In the genomic region with DNA sequence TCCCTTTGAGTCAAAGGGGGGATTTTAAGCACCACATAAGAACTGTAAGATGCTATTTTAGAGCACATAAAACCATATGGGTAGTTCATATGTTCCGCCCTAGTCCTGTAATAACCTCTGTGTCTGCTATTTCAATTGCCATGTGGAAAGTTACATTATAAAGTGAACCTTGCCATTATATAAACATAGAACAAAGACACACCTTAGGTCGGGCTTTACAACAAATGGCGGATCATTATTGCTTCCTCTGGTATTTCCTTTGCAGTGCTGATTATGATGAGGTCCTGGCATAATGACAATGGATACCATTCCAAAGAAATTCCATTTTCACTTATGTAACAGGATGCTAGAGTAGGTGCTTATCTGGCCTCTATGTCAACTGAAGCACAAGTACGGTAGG, we compare ENCODE assay signal across 14 mouse cellular contexts.
DNase-seq lines count a peak whose midpoint lies in the region; ATAC-seq and TF ChIP-seq lines count a peak whose summit lies in the region.
"Had no signal": no experiment of that assay in that cellular context is flagged by ENCODE, and none has a peak within 500 bp of the region (broad histone marks: within the 10 kb centered on the region; RNA-seq: fewer than 3 reads in every experiment).

No protein-coding gene starts in this region.

- no peak for TF ChIP-seq CTCF in lung, postnatal 0 days (IDR thresholded peaks at IDR 0.05)

- no peaks in the 10 kb centered on the region for H3K36me3 ChIP-seq in heart, embryonic 15.5 days
- no peaks in the 10 kb centered on the region for H3K36me3 ChIP-seq in lung, postnatal 0 days (ENCODE audit: insufficient read depth, low read length)
- no peaks in the 10 kb centered on the region for H3K36me3 ChIP-seq in embryonic facial prominence, embryonic 14.5 days (ENCODE audit: control insufficient read depth, insufficient read depth, low read length)
- H3K36me3 ChIP-seq: hindbrain, embryonic 10.5 days; stomach, embryonic 15.5 days had no signal

- H3K4me1 ChIP-seq in heart, embryonic 15.5 days (replicated peaks) = peaks cover 37% of the 10 kb centered on the region
- H3K4me1 ChIP-seq in lung, postnatal 0 days (ENCODE audit: insufficient read depth, low read depth, low read length) = no peaks in the 10 kb centered on the region
- H3K4me1 ChIP-seq in embryonic facial prominence, embryonic 14.5 days (ENCODE audit: control insufficient read depth, insufficient read depth, low read length) = peaks cover 29% of the 10 kb centered on the region
- H3K4me1 ChIP-seq: hindbrain, embryonic 10.5 days; stomach, embryonic 15.5 days had no signal

- H3K27ac ChIP-seq in heart, embryonic 15.5 days = 0 out of 2 replicates have a peak overlapping the region, but pooled peaks have one; percentile 16
- H3K27ac ChIP-seq in lung, postnatal 0 days (ENCODE audit: low read length) = no peak overlapping the region
- H3K27ac ChIP-seq in embryonic facial prominence, embryonic 14.5 days (replicated peaks; ENCODE audit: low read depth, low read length) = no peak overlapping the region
- H3K27ac ChIP-seq: hindbrain, embryonic 10.5 days; stomach, embryonic 15.5 days had no signal

- intact Hi-C loops in heart, postnatal 36 days (cut with DNase I) = loop anchor here (5.0 kb wide), 2 partner anchors 55 to 125 kb away; no protein-coding TSS in a partner anchor

- DNase-seq in heart, postnatal 36 days = no peak
- peak; percentile 48 for DNase-seq in lung, postnatal 0 days (ENCODE audit: low spot score)
- no peak for DNase-seq in lung, postnatal 14 days
- DNase-seq in embryonic facial prominence, embryonic 14.5 days (ENCODE audit: low spot score) = peak; percentile 28
- DNase-seq in layer of hippocampus, postnatal 14 days (ENCODE audit: low spot score in 2 of 2) = no peak
- DNase-seq in cerebellum, postnatal 10 days = no peak
- DNase-seq: cerebellum, postnatal 14 days; embryo, embryonic 11 days; right cerebral cortex, adult 18-20 months; thymus, adult 2 months had no signal

- 51% methylated on average over 4 of the region's 4 CpGs for WGBS in heart, embryonic 15.5 days
- WGBS in lung, postnatal 0 days = 43% methylated on average over 4 of the region's 4 CpGs
- 55% methylated on average over 4 of the region's 4 CpGs for WGBS in embryonic facial prominence, embryonic 14.5 days

- no peak overlapping the region for H3K4me3 ChIP-seq in heart, embryonic 15.5 days
- H3K4me3 ChIP-seq in lung, postnatal 0 days (ENCODE audit: low read depth, low read length) = no peak overlapping the region
- H3K4me3 ChIP-seq in embryonic facial prominence, embryonic 14.5 days (ENCODE audit: low read depth, low read length) = no peak overlapping the region
- H3K4me3 ChIP-seq: hindbrain, embryonic 10.5 days; stomach, embryonic 15.5 days had no signal

- no peak overlapping the region for H3K4me2 ChIP-seq in heart, embryonic 15.5 days
- H3K4me2 ChIP-seq in lung, postnatal 0 days (replicated peaks; ENCODE audit: low read depth, low read length) = no peak overlapping the region
- no peak overlapping the region for H3K4me2 ChIP-seq in embryonic facial prominence, embryonic 14.5 days (ENCODE audit: low read depth, low read length)
- H3K4me2 ChIP-seq: stomach, embryonic 15.5 days had no signal

- ATAC-seq in heart, embryonic 15.5 days (replicated peaks; ENCODE audit: insufficient number of reproducible peaks, insufficient read depth, low FRiP score, low read depth) = no peak
- ATAC-seq in lung, postnatal 0 days = peak; percentile 35
- ATAC-seq in embryonic facial prominence, embryonic 14.5 days (ENCODE audit: low read depth) = no peak
- ATAC-seq: forebrain, embryonic 14.5 days had no signal

- no peaks in the 10 kb centered on the region for H3K27me3 ChIP-seq in heart, embryonic 15.5 days
- H3K27me3 ChIP-seq in lung, postnatal 0 days (replicated peaks; ENCODE audit: insufficient read depth, low read length) = no peaks in the 10 kb centered on the region
- H3K27me3 ChIP-seq in embryonic facial prominence, embryonic 14.5 days (replicated peaks; ENCODE audit: control insufficient read depth, insufficient read depth, low read length) = no peaks in the 10 kb centered on the region
- H3K27me3 ChIP-seq: stomach, embryonic 15.5 days had no signal

- TF ChIP-seq EP300 in lung, postnatal 0 days (IDR thresholded peaks at IDR 0.05) = peak; percentile 58; the same call in 1 of the 2 replicates

- H3K9me3 ChIP-seq in heart, embryonic 15.5 days (replicated peaks) = no peaks in the 10 kb centered on the region
- no peaks in the 10 kb centered on the region for H3K9me3 ChIP-seq in lung, postnatal 0 days (ENCODE audit: low read length)
- no peaks in the 10 kb centered on the region for H3K9me3 ChIP-seq in embryonic facial prominence, embryonic 14.5 days (ENCODE audit: control insufficient read depth, low read length)
- H3K9me3 ChIP-seq: hindbrain, embryonic 10.5 days; stomach, embryonic 15.5 days had no signal

- no peak overlapping the region for H3K9ac ChIP-seq in heart, embryonic 15.5 days
- no peak overlapping the region for H3K9ac ChIP-seq in lung, postnatal 0 days (replicated peaks; ENCODE audit: low read depth)
- no peak overlapping the region for H3K9ac ChIP-seq in embryonic facial prominence, embryonic 14.5 days (ENCODE audit: low read depth, low read length)
- H3K9ac ChIP-seq: stomach, embryonic 15.5 days had no signal

Comparison
In these comparisons a context has a peak if more than half of its experiments do, and no peak if none do; other contexts are left out.
1. DNase-seq: peak in lung, postnatal 0 days (single experiment) and embryonic facial prominence, embryonic 14.5 days (single experiment); none in heart, postnatal 36 days (0 of 2), lung, postnatal 14 days (single experiment), layer of hippocampus, postnatal 14 days (0 of 2) and cerebellum, postnatal 10 days (0 of 2).